Mouse (Mus musculus): ENCODE data around the gene Ndufaf2. TPM values are rescaled to one million over a fixed set of nuclear protein-coding genes. Genes with fewer than 3 reads are reported as not detected.
A peak's percentile ranks its signal among the peaks of the same experiment; 100 is the strongest.

Gene Ndufaf2
- total RNA-seq, 2 experiments from 2014 or later, result 18.9 to 21.4 TPM

- no peak for DNase-seq
Observed at GRCm38 (mm10) chr13:108138403-108138977, 19.9 kb downstream of the Ndufaf2 start.

- DNase-seq, result no peak
Observed at GRCm38 (mm10) chr13:108135617-108136016, 22.8 kb downstream of the Ndufaf2 start.

GRCm38 (mm10) chr13:108132031-108132819 lies 26.2 kb downstream of the Ndufaf2 start:
- DNase-seq, result no peak

- no peak for DNase-seq
Observed at GRCm38 (mm10) chr13:108130737-108131136, 27.7 kb downstream of the Ndufaf2 start.

- no peak for DNase-seq
Observed at GRCm38 (mm10) chr13:108129070-108129469, 29.4 kb downstream of the Ndufaf2 start.

- no peak for DNase-seq
Observed at GRCm38 (mm10) chr13:108127883-108128282, 30.5 kb downstream of the Ndufaf2 start.

GRCm38 (mm10) chr13:108127130-108127529 lies 31.3 kb downstream of the Ndufaf2 start:
- DNase-seq, result no peak

- DNase-seq, result no peak
Observed at GRCm38 (mm10) chr13:108126246-108126645, 32.2 kb downstream of the Ndufaf2 start.

- no peak for DNase-seq
Observed at GRCm38 (mm10) chr13:108124096-108124495, 34.3 kb downstream of the Ndufaf2 start.

- no peak for DNase-seq
Observed at GRCm38 (mm10) chr13:108123109-108123723, 35.2 kb downstream of the Ndufaf2 start.

- no peak for DNase-seq
Observed at GRCm38 (mm10) chr13:108119411-108120310, 38.8 kb downstream of the Ndufaf2 start.

GRCm38 (mm10) chr13:108118188-108118587 lies 40.2 kb downstream of the Ndufaf2 start:
- DNase-seq, result no peak

GRCm38 (mm10) chr13:108117654-108118053 lies 40.8 kb downstream of the Ndufaf2 start:
- DNase-seq, result no peak

- DNase-seq, result no peak
Observed at GRCm38 (mm10) chr13:108114257-108114656, 44.2 kb downstream of the Ndufaf2 start.

GRCm38 (mm10) chr13:108113536-108113935 lies 44.9 kb downstream of the Ndufaf2 start:
- DNase-seq, result no peak

GRCm38 (mm10) chr13:108110929-108111328 lies 47.5 kb downstream of the Ndufaf2 start:
- DNase-seq, result no peak

GRCm38 (mm10) chr13:108100700-108101099 lies 57.7 kb downstream of the Ndufaf2 start:
- no peak for DNase-seq

- DNase-seq, result no peak
Observed at GRCm38 (mm10) chr13:108096446-108096845, 62.0 kb downstream of the Ndufaf2 start.

GRCm38 (mm10) chr13:108095617-108096016 lies 62.8 kb downstream of the Ndufaf2 start:
- peak; percentile 56 to 64 for DNase-seq

- DNase-seq, result no peak
Observed at GRCm38 (mm10) chr13:108094681-108095080, 63.7 kb downstream of the Ndufaf2 start.

- no peak for DNase-seq
Observed at GRCm38 (mm10) chr13:108092290-108092689, 66.1 kb downstream of the Ndufaf2 start.

- DNase-seq, result no peak
Observed at GRCm38 (mm10) chr13:108086724-108087123, 71.7 kb downstream of the Ndufaf2 start.

GRCm38 (mm10) chr13:108086036-108086435 lies 72.4 kb downstream of the Ndufaf2 start:
- DNase-seq, result no peak
